Mouse (Mus musculus): ENCODE data around the gene Pla2g10. TPM values are rescaled to one million over a fixed set of nuclear protein-coding genes. Genes with fewer than 3 reads are reported as not detected.
"Not testable (repeated sequence)": the region's sequence is repeated elsewhere in the genome, so short reads cannot be mapped to it uniquely, and the experiment has no call there.

Gene Pla2g10
- polyA plus RNA-seq, 1 experiment = 0.58 TPM

- H3K27ac ChIP-seq (ENCODE audit: insufficient read depth, low read depth, low read length) = no peak overlapping the region
- 76% methylated on average over 3 of the region's 3 CpGs for WGBS
- no peak for TF ChIP-seq CTCF (conservative IDR thresholded peaks at IDR 0.05; ENCODE audit: insufficient read depth, insufficient read length, low read depth, low read length)
- no peak for TF ChIP-seq POLR2A (IDR thresholded peaks at IDR 0.05; ENCODE audit: low read depth, low read length)
- DNase-seq = no peak
- H3K27me3 ChIP-seq (replicated peaks; ENCODE audit: control insufficient read depth, insufficient read depth, low read length) = no peaks in the 10 kb centered on the region; the same call in 1 of the 2 replicates
- H3K4me1 ChIP-seq (ENCODE audit: control insufficient read depth, insufficient read depth, low read length) = no peaks in the 10 kb centered on the region
- H3K4me3 ChIP-seq (ENCODE audit: insufficient read depth, low read depth, low read length) = no peak overlapping the region
- no peaks in the 10 kb centered on the region for H3K36me3 ChIP-seq (ENCODE audit: control insufficient read depth, insufficient read depth, low read length)
These were observed 17.3 kb upstream of the Pla2g10 start for GRCm38 (mm10) chr16:13748124-13748523.

- Histone ChIP-seq H3K27ac (ENCODE audit: insufficient read depth, low read depth, low read length) (no peak overlapping the region), H3K36me3 (ENCODE audit: control insufficient read depth, insufficient read depth, low read length) (no peaks in the 10 kb centered on the region), H3K27me3 (replicated peaks; ENCODE audit: control insufficient read depth, insufficient read depth, low read length) (no peaks in the 10 kb centered on the region; the same call in 1 of the 2 replicates), H3K4me3 (ENCODE audit: insufficient read depth, low read depth, low read length) (no peak overlapping the region), H3K4me1 (ENCODE audit: control insufficient read depth, insufficient read depth, low read length) (no peaks in the 10 kb centered on the region)
- no peak for TF ChIP-seq POLR2A (IDR thresholded peaks at IDR 0.05; ENCODE audit: low read depth, low read length)
- no peak for TF ChIP-seq CTCF (conservative IDR thresholded peaks at IDR 0.05; ENCODE audit: insufficient read depth, insufficient read length, low read depth, low read length)
- DNase-seq = no peak
- WGBS = 88% methylated on average over 8 of the region's 8 CpGs
These were observed 16.9 kb upstream of the Pla2g10 start for GRCm38 (mm10) chr16:13747708-13748107.

GRCm38 (mm10) chr16:13740844-13741243 lies 10.1 kb upstream of the Pla2g10 start:
- 59% methylated on average over 2 of the region's 2 CpGs for WGBS
- Histone ChIP-seq H3K4me1 (ENCODE audit: control insufficient read depth, insufficient read depth, low read length) (no peaks in the 10 kb centered on the region), H3K27ac (ENCODE audit: insufficient read depth, low read depth, low read length) (no peak overlapping the region), H3K27me3 (replicated peaks; ENCODE audit: control insufficient read depth, insufficient read depth, low read length) (no peaks in the 10 kb centered on the region), H3K36me3 (ENCODE audit: control insufficient read depth, insufficient read depth, low read length) (no peaks in the 10 kb centered on the region), H3K4me3 (ENCODE audit: insufficient read depth, low read depth, low read length) (no peak overlapping the region)
- no peak for DNase-seq
- TF ChIP-seq CTCF (conservative IDR thresholded peaks at IDR 0.05; ENCODE audit: insufficient read depth, insufficient read length, low read depth, low read length) (no peak), POLR2A (IDR thresholded peaks at IDR 0.05; ENCODE audit: low read depth, low read length) (no peak)

- not testable (repeated sequence) for H3K4me3 ChIP-seq (ENCODE audit: insufficient read depth, low read depth, low read length); H3K27me3 ChIP-seq (replicated peaks; ENCODE audit: control insufficient read depth, insufficient read depth, low read length); H3K36me3 ChIP-seq (ENCODE audit: control insufficient read depth, insufficient read depth, low read length); H3K27ac ChIP-seq (ENCODE audit: insufficient read depth, low read depth, low read length); H3K4me1 ChIP-seq (ENCODE audit: control insufficient read depth, insufficient read depth, low read length); DNase-seq
- WGBS = 63% methylated on average over 4 of the region's 4 CpGs
These were observed 8.3 kb upstream of the Pla2g10 start for GRCm38 (mm10) chr16:13739044-13739443.

- Histone ChIP-seq H3K4me3 (ENCODE audit: insufficient read depth, low read depth, low read length) (no peak overlapping the region), H3K27me3 (replicated peaks; ENCODE audit: control insufficient read depth, insufficient read depth, low read length) (no peaks in the 10 kb centered on the region), H3K27ac (ENCODE audit: insufficient read depth, low read depth, low read length) (no peak overlapping the region), H3K4me1 (ENCODE audit: control insufficient read depth, insufficient read depth, low read length) (no peaks in the 10 kb centered on the region), H3K36me3 (ENCODE audit: control insufficient read depth, insufficient read depth, low read length) (no peaks in the 10 kb centered on the region)
- DNase-seq = no peak
- WGBS = 65% methylated on average over 8 of the region's 8 CpGs
- TF ChIP-seq CTCF (conservative IDR thresholded peaks at IDR 0.05; ENCODE audit: insufficient read depth, insufficient read length, low read depth, low read length) = no peak
- no peak for TF ChIP-seq POLR2A (IDR thresholded peaks at IDR 0.05; ENCODE audit: low read depth, low read length)
These were observed 5.2 kb upstream of the Pla2g10 start for GRCm38 (mm10) chr16:13735977-13736376.

- DNase-seq = peak; percentile 77
- H3K27me3 ChIP-seq (replicated peaks; ENCODE audit: control insufficient read depth, insufficient read depth, low read length) = no peaks in the 10 kb centered on the region
- WGBS = 20% methylated on average over 9 of the region's 9 CpGs
- no peak overlapping the region for H3K27ac ChIP-seq (ENCODE audit: insufficient read depth, low read depth, low read length)
- TF ChIP-seq CTCF (conservative IDR thresholded peaks at IDR 0.05; ENCODE audit: insufficient read depth, insufficient read length, low read depth, low read length) (peak; percentile 88), POLR2A (IDR thresholded peaks at IDR 0.05; ENCODE audit: low read depth, low read length) (no peak)
- H3K36me3 ChIP-seq (ENCODE audit: control insufficient read depth, insufficient read depth, low read length) = no peaks in the 10 kb centered on the region
- no peak overlapping the region for H3K4me3 ChIP-seq (ENCODE audit: insufficient read depth, low read depth, low read length)
- H3K4me1 ChIP-seq (ENCODE audit: control insufficient read depth, insufficient read depth, low read length) = no peaks in the 10 kb centered on the region
These were observed 2.8 kb upstream of the Pla2g10 start for GRCm38 (mm10) chr16:13733518-13734137.

GRCm38 (mm10) chr16:13732786-13733185 lies 2.0 kb upstream of the Pla2g10 start:
- Histone ChIP-seq H3K27ac (ENCODE audit: insufficient read depth, low read depth, low read length) (no peak overlapping the region), H3K4me3 (ENCODE audit: insufficient read depth, low read depth, low read length) (no peak overlapping the region), H3K27me3 (replicated peaks; ENCODE audit: control insufficient read depth, insufficient read depth, low read length) (no peaks in the 10 kb centered on the region), H3K4me1 (ENCODE audit: control insufficient read depth, insufficient read depth, low read length) (no peaks in the 10 kb centered on the region), H3K36me3 (ENCODE audit: control insufficient read depth, insufficient read depth, low read length) (no peaks in the 10 kb centered on the region)
- 72% methylated on average over 3 of the region's 3 CpGs for WGBS
- no peak for DNase-seq
- no peak for TF ChIP-seq POLR2A (IDR thresholded peaks at IDR 0.05; ENCODE audit: low read depth, low read length)

- H3K4me1 ChIP-seq (ENCODE audit: control insufficient read depth, insufficient read depth, low read length) = no peaks in the 10 kb centered on the region
- no peak overlapping the region for H3K4me3 ChIP-seq (ENCODE audit: insufficient read depth, low read depth, low read length)
- TF ChIP-seq POLR2A (IDR thresholded peaks at IDR 0.05; ENCODE audit: low read depth, low read length) = no peak
- TF ChIP-seq CTCF (conservative IDR thresholded peaks at IDR 0.05; ENCODE audit: insufficient read depth, insufficient read length, low read depth, low read length) = no peak
- no peaks in the 10 kb centered on the region for H3K27me3 ChIP-seq (replicated peaks; ENCODE audit: control insufficient read depth, insufficient read depth, low read length)
- H3K36me3 ChIP-seq (ENCODE audit: control insufficient read depth, insufficient read depth, low read length) = no peaks in the 10 kb centered on the region
- no peak for DNase-seq
- H3K27ac ChIP-seq (ENCODE audit: insufficient read depth, low read depth, low read length) = no peak overlapping the region
- WGBS = 81% methylated on average over 4 of the region's 4 CpGs
These were observed 1.4 kb downstream of the Pla2g10 start for GRCm38 (mm10) chr16:13729428-13729827.
